Mouse (Mus musculus) thymus, adult 2 months (tissue): ENCODE results near the gene 2010003K11Rik.

Experiments
- CTCF ChIP-seq: fragments of 200-500 bp; IDR thresholded peaks from 2 replicates; pipeline ENCODE4 v1.5.1; 2012; ENCODE audit warnings: mild to moderate bottlenecking, control low read depth, low read length, moderate library complexity, borderline replicate concordance; ENCODE audit not compliant: control insufficient read depth, poor library complexity, insufficient read depth; ENCODE audit errors: extremely low read depth
- POLR2A ChIP-seq: fragments of 200-500 bp; IDR thresholded peaks from 2 replicates; pipeline ENCODE4 v1.6.1; 2012; ENCODE audit warnings: mild to moderate bottlenecking, low read length, control low read depth, moderate library complexity; ENCODE audit not compliant: control insufficient read depth, poor library complexity, insufficient read depth; ENCODE audit errors: extremely low read depth

DNA sequence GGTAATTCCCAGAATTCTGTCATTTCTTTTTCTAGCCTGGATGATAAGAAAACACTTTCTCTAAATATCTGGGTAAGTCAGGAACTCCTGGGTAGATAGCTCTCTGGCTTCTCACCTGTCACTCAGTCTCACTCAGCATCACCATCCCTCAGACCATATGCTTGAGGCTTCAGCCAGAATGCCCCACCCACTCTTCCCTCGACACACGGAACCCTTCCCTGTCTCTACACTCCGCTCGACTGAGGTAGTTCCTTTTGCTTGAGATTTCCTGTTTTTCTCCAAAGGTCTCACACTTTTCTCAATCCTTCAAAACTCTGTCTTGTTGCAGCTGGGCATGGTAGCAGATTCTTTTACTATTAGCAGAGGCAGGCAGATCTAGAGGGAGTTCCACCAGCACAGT is 17.1 kb downstream of the 2010003K11Rik start:
- TF ChIP-seq CTCF (no peak), POLR2A (no peak)
